Mouse (Mus musculus) 416B (cell line): ENCODE data around the gene Cbs.
"Not testable (repeated sequence)": the region's sequence is repeated elsewhere in the genome, so short reads cannot be mapped to it uniquely, and the experiment has no call there.

Experiments used
- DNase-seq: peaks from one replicate; pipeline ENCODE4 v3.0.0; 2011; ENCODE audit warnings: low read depth

Gene Cbs

DNA sequence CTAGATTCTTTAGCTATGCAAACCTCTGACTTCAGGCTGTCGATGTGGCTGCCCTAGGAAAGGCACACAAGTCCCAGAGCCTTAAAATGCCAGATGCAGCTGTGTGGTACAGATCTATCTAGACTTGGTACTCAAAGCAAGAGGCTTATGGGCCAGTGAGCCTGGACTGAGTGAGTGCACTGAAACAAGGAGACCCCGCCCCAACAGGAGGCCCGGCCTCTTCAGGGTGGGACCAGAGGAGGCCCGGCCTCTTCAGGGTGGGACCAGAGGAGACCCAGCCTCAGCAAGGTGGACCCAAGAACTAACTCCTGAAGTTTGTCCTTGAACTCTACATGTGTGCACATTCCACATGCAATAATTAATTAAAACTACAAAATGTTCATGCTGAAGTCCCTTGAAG is 5.9 kb upstream of the Cbs start:
- no peak for DNase-seq

DNA sequence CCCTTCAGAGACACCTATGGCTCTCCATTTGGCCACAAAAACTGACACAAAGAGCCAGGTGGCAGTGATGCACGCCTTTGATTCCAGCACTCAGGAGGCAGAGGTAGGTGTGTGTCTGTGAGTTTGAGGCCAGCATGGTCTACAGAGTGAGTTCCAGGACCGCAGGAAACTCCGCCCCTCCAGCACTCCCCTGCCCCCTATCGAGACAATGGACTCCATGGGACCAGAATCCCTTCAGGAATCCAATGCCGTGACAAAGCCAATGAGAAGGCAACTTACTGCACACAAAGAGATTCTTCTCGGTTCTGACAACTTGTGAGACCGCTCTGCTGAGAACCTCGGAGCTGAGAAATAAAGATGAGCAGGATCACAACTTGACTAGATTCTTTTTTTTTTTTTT is 5.3 kb upstream of the Cbs start:
- DNase-seq = no peak

GRCm38 (mm10) chr17:31639651-31640050 is 2.6 kb upstream of the Cbs start:
- no peak for DNase-seq

DNA sequence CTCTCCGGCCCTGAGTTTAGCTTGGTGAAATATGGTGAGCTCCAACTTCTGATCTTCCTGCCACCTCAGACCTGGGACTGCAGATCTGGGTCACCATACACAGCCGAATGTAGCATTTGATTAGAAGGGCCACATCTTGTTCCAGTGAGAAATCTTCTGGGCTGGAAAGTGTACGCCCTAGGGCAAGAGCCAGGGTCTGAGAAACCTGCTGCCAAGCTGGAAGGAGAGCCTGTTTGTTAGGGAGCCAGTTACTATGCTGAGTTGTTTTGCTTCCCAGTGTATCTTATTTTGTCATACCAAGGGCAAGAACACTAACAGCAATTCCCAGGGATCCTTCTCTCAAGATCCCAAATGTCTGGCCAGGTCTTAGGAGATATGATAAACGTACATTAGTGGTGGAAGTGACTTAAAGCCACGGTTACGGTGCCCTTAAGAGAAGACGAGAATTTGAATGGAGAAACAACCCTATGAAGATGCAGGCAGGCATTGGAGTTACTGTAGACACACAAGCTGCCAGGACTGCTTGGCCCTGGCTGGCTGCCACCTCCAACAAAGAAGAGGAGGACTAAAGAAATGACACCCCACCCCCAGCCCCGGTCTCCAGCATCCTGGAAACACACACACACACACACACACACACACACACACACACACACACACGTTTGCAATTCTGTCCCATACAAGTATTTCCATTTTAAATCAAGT is 980 bp upstream of the Cbs start:
- no peak for DNase-seq

- no peak for DNase-seq
Observed at GRCm38 (mm10) chr17:31636277-31636941, 629 bp downstream of the Cbs start.

DNA sequence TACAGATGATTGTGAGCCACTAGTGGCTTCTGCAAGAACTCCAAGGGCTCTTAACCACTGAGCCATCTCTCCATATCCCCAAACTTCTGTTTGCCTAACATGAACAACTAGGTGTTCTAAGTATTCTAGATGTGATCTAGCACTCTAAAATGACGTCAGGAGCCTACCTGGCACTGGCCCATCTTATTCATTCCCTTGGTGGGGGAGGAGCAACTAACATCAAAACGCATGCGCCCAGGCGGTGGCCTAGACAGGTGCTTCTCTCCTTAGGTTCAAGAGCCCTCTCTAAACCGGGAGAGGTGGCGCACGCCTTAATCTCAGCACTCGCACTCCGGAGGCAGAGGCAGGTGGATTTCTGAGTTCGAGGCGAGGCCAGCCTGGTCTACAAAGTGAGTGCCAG is 1.3 kb downstream of the Cbs start:
- no peak for DNase-seq

DNA sequence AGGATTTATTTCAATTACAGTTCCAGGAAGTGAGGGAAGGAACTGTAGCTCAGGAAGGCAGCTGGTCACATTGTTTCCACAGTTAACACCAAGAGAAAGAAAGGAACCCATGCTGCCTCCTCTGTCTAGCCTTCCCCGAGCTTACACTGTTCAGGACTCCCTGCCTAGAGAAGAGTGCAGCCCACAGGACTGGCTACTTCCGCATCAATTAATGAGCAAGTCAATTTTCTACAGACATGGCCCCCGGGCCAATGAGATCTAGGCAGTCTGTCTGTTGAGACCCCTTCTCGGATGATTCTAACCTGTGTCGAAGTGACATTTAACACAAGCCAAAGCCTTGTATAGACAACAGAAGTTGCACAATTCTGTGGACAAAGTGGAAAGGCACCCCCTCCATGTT is 2.1 kb downstream of the Cbs start:
- DNase-seq = no peak

GRCm38 (mm10) chr17:31633007-31633406 is 4.0 kb downstream of the Cbs start:
- DNase-seq = no peak

GRCm38 (mm10) chr17:31631081-31631800 is 5.8 kb downstream of the Cbs start:
- no peak for DNase-seq

DNA sequence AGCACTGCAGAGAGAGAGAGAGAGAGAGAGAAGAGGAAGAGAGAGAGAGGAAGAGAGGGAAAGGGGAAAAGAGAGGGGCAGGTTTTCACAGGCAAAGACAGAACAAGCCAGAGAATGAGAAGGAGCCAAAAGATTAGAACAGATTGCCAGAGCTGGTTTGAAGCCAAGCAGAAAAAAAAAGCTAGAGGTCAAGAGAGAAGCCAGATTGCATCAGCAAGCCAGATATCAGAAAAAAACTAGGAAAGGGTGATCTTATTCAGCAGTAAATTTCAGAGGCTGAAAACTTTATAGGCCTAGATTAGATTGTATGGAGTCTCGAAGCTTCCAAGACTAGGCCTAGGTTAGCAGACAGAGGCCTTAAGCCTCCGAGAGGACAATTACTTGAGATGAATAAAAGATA is 9.1 kb downstream of the Cbs start:
- no peak for DNase-seq

DNA sequence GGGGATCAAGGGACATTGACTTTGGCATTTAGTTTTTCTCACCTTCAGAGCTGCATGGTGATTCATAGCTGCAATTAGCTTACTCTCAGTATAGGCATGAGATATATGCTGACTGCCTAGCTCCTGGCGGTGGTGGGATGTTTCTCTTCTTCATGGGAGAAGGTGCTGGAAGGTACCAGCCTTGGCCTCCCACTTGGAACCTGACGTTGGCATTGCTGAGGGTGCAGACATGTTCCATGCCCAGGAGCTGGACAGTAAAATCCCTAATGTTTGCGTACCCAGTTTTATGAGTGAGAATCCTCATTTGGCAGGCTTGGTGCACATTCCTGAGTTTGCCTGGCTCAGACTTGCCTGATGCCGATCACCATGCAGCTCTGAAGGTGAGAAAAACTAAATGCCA is 13.9 kb downstream of the Cbs start:
- DNase-seq = no peak

GRCm38 (mm10) chr17:31613086-31613755 is 23.8 kb downstream of the Cbs start:
- DNase-seq = peak; percentile 4

- no peak for DNase-seq
Observed at GRCm38 (mm10) chr17:31609895-31610294, 27.1 kb downstream of the Cbs start.

DNA sequence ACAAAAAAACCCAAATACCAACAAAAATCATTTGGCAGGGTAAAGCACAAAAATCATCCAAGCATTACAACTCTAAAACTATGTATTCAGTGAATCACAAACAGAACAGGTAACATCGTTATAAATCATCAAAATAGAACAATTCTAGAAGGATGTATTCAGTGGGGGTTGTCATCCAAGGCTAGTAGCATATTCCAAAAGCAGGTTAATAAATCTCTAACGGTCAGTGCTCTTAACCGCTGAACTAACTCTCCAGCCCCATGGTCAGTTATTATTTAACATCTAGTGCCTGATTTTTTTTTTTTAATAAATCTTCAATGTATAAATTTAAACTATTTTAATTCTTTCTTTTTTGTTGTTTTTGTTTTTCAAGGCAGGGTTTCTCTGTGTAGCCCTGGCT is 27.9 kb downstream of the Cbs start:
- DNase-seq = not testable (repeated sequence)

DNA sequence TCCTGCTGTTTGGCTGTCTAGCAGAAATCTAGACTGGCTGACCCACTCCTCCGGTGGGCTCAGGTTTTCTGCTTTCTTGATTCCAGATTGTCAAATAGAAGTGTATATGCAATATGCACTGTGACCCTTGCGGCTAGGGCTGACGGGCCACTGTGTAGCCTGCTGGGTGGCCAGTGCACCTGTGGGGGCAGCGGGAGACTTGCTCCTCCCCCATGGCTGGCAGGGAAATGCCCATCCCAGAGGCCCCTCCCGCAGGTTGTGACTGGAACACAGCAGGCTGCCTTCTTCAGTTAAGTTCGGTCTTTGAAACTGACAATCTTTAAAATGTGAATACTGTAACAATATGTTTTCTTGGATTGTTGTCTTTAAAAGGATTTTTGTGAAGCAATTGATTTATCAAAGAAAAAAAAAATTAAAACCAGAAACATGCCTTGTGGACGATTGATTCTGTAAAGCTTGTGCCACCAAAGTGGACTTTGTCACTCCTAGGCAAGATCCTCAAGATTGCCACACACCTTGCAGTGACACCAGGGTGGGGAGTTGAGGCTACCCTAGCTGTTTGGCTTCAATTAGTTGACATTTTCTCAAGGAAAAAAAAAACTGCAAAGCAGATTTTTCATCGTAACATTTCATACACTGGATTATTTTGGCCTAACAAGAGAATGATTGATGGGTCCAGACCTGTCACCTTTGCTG is 29.6 kb downstream of the Cbs start:
- DNase-seq = no peak

GRCm38 (mm10) chr17:31606424-31606823 is 30.6 kb downstream of the Cbs start:
- DNase-seq = no peak

GRCm38 (mm10) chr17:31598593-31598992 is 38.4 kb downstream of the Cbs start:
- no peak for DNase-seq

GRCm38 (mm10) chr17:31597957-31598356 is 39.1 kb downstream of the Cbs start:
- DNase-seq = no peak

- no peak for DNase-seq
Observed at GRCm38 (mm10) chr17:31595077-31595476, 42.0 kb downstream of the Cbs start.

GRCm38 (mm10) chr17:31594590-31594989 is 42.4 kb downstream of the Cbs start:
- peak; percentile 53 for DNase-seq

- DNase-seq = no peak
Observed at GRCm38 (mm10) chr17:31590846-31591245, 46.2 kb downstream of the Cbs start.

DNA sequence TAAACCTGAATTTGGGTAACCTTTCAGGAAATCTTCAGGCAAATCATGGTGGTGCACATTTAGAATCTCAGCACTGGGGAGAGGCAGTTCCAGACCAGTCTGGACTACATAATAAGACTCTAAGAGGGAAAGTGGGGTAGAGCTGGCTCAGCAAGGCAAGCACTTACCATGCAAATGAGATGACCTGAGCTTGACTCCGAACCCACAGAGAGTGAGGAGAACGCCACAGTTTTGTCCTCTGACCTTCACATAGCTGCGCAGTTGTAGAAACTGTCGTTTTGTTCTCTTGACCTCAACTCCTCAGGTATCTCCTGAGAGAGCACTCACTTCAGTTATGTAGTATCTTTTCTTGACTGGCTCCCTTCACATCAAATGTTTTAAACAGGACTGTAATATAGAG is 48.3 kb downstream of the Cbs start:
- no peak for DNase-seq
